Mouse (Mus musculus): Measurements from ENCODE around the gene Nrf1. TPM values are rescaled to one million over a fixed set of nuclear protein-coding genes. Genes with fewer than 3 reads are reported as not detected.

The Nrf1 gene
- polyA plus RNA-seq, 1 experiment: 26.6 TPM

- DNase-seq (ENCODE audit: low read depth): no peak
Observed at GRCm38 (mm10) chr6:30078938-30079529, 31.2 kb downstream of the Nrf1 start.

GRCm38 (mm10) chr6:30081339-30081738 is 33.6 kb downstream of the Nrf1 start:
- DNase-seq (ENCODE audit: low read depth): no peak

- DNase-seq (ENCODE audit: low read depth): no peak
Observed at GRCm38 (mm10) chr6:30083307-30083706, 35.5 kb downstream of the Nrf1 start.

GRCm38 (mm10) chr6:30085351-30085750 is 37.6 kb downstream of the Nrf1 start:
- no peak for DNase-seq (ENCODE audit: low read depth)

GRCm38 (mm10) chr6:30091221-30091620 is 43.4 kb downstream of the Nrf1 start:
- no peak for DNase-seq (ENCODE audit: low read depth)

- no peak for DNase-seq (ENCODE audit: low read depth)
Observed at GRCm38 (mm10) chr6:30092816-30093215, 45.0 kb downstream of the Nrf1 start.

GRCm38 (mm10) chr6:30101773-30102415 is 54.1 kb downstream of the Nrf1 start:
- no peak for DNase-seq (ENCODE audit: low read depth)

- no peak for DNase-seq (ENCODE audit: low read depth)
Observed at GRCm38 (mm10) chr6:30106091-30106490, 58.3 kb downstream of the Nrf1 start.

GRCm38 (mm10) chr6:30107456-30107855 is 59.7 kb downstream of the Nrf1 start:
- DNase-seq (ENCODE audit: low read depth): no peak

GRCm38 (mm10) chr6:30109820-30110502 is 62.2 kb downstream of the Nrf1 start:
- no peak for DNase-seq (ENCODE audit: low read depth)

- no peak for DNase-seq (ENCODE audit: low read depth)
Observed at GRCm38 (mm10) chr6:30112349-30113132, 64.8 kb downstream of the Nrf1 start.

- DNase-seq (ENCODE audit: low read depth): no peak
Observed at GRCm38 (mm10) chr6:30114101-30114500, 66.3 kb downstream of the Nrf1 start.

- DNase-seq (ENCODE audit: low read depth): no peak
Observed at GRCm38 (mm10) chr6:30121152-30121551, 73.4 kb downstream of the Nrf1 start.

- DNase-seq (ENCODE audit: low read depth): no peak
Observed at GRCm38 (mm10) chr6:30121600-30121999, 73.8 kb downstream of the Nrf1 start.

- DNase-seq (ENCODE audit: low read depth): no peak
Observed at GRCm38 (mm10) chr6:30123391-30123790, 75.6 kb downstream of the Nrf1 start.

- no peak for DNase-seq (ENCODE audit: low read depth)
Observed at GRCm38 (mm10) chr6:30126060-30126459, 78.3 kb downstream of the Nrf1 start.

- DNase-seq (ENCODE audit: low read depth): no peak
Observed at GRCm38 (mm10) chr6:30126766-30127165, 79.0 kb downstream of the Nrf1 start.

GRCm38 (mm10) chr6:30132399-30132798 is 84.6 kb downstream of the Nrf1 start:
- DNase-seq (ENCODE audit: low read depth): no peak

GRCm38 (mm10) chr6:30135590-30135989 is 87.8 kb downstream of the Nrf1 start:
- no peak for DNase-seq (ENCODE audit: low read depth)

- DNase-seq (ENCODE audit: low read depth): no peak
Observed at GRCm38 (mm10) chr6:30137227-30137626, 89.4 kb downstream of the Nrf1 start.

- peak; percentile 65 for DNase-seq (ENCODE audit: low read depth)
Observed at GRCm38 (mm10) chr6:30139329-30140045, 91.7 kb downstream of the Nrf1 start.

- DNase-seq (ENCODE audit: low read depth): no peak
Observed at GRCm38 (mm10) chr6:30143263-30143662, 95.5 kb downstream of the Nrf1 start.

Data from gonadal fat pad, adult 2 months (tissue).